Mouse (Mus musculus) frontal cortex, postnatal 14 days (tissue): ENCODE data around the gene Kdm6b.
A peak's percentile ranks its signal among the peaks of the same experiment; 100 is the strongest.

Experiments
- DNase-seq, 2 experiments: peaks; one replicate each; pipeline ENCODE4 v3.0.0; 2022; ENCODE audit warnings: low spot score in 2 of 2

Gene Kdm6b

GRCm38 (mm10) chr11:69413221-69414181 lies at the start of gene Kdm6b:
Gene Kdm6b, minus strand, starts transcription at chr11:69413675.
- peak; percentile 45 to 64 for DNase-seq

- no peak for DNase-seq
These were observed 48.1 kb upstream of the Kdm6b start for GRCm38 (mm10) chr11:69461568-69461967.

- DNase-seq = no peak
These were observed 46.4 kb upstream of the Kdm6b start for GRCm38 (mm10) chr11:69459883-69460282.

- no peak for DNase-seq
These were observed 43.6 kb upstream of the Kdm6b start for GRCm38 (mm10) chr11:69457006-69457579.

- DNase-seq = no peak
These were observed 38.8 kb upstream of the Kdm6b start for GRCm38 (mm10) chr11:69452114-69452867.

- no peak for DNase-seq
These were observed 33.8 kb upstream of the Kdm6b start for GRCm38 (mm10) chr11:69447299-69447698.

GRCm38 (mm10) chr11:69443328-69443727 lies 29.9 kb upstream of the Kdm6b start:
- DNase-seq = no peak

- DNase-seq = no peak
These were observed 23.8 kb upstream of the Kdm6b start for GRCm38 (mm10) chr11:69437291-69437690.

GRCm38 (mm10) chr11:69433189-69433588 lies 19.7 kb upstream of the Kdm6b start:
- DNase-seq = no peak

- no peak for DNase-seq
These were observed 19.1 kb upstream of the Kdm6b start for GRCm38 (mm10) chr11:69432640-69432982.

GRCm38 (mm10) chr11:69431829-69432639 lies 18.6 kb upstream of the Kdm6b start:
- peak; percentile 62 to 63 for DNase-seq

- no peak for DNase-seq
These were observed 17.2 kb upstream of the Kdm6b start for GRCm38 (mm10) chr11:69430631-69431030.

- peak in 1 of 2 experiments; percentile 20 for DNase-seq
These were observed 15.8 kb upstream of the Kdm6b start for GRCm38 (mm10) chr11:69429313-69429712.

- DNase-seq = no peak
These were observed 15.3 kb upstream of the Kdm6b start for GRCm38 (mm10) chr11:69428751-69429150.

- DNase-seq = no peak
These were observed 12.8 kb upstream of the Kdm6b start for GRCm38 (mm10) chr11:69426246-69426645.

- no peak for DNase-seq
These were observed 10.4 kb upstream of the Kdm6b start for GRCm38 (mm10) chr11:69423885-69424284.

GRCm38 (mm10) chr11:69422842-69423241 lies 9.4 kb upstream of the Kdm6b start:
- DNase-seq = no peak

GRCm38 (mm10) chr11:69421131-69421977 lies 7.9 kb upstream of the Kdm6b start:
- DNase-seq = no peak

- DNase-seq = no peak
These were observed 7.1 kb upstream of the Kdm6b start for GRCm38 (mm10) chr11:69420554-69421000.

- no peak for DNase-seq
These were observed 6.5 kb upstream of the Kdm6b start for GRCm38 (mm10) chr11:69419813-69420553.
